Mouse (Mus musculus): ENCODE results near the gene Bptf. TPM values are rescaled to one million over a fixed set of nuclear protein-coding genes. Genes with fewer than 3 reads are reported as not detected.
A peak's percentile ranks its signal among the peaks of the same experiment; 100 is the strongest.

Bptf gene
- polyA plus RNA-seq, 1 experiment from 2014 or later: 32.1 TPM

DNA sequence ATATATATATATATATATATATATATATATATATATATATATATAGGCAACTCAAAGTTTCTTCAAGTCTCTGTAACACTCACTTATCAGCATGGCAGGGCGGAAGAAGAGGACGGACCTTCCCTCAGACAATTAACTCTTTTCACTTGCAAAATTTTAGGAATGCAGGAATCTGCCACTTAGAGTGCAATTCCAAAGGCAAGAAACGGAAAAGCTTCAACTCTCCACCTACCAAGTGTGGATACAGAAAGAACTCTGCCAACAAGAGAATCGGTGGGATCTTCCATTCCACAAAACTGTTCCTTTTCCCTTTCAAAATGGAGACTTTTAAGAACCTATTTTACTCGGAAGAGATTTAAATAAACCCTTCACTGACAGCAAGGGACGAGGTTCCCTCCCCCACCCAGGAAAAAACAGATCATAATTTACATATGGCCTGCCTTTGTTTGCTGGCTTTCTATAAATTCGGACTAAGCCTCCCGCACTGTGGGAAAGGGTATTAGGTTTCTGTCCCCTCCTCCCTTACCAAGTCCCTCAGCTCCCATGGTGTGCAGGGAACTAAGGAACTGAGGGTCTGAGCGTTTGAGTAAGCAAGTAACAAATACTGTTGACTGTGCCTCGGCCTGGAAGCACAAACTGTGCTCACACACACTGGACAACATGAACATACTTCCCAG lies 17.9 kb downstream of the Bptf start:
- no peaks in the 10 kb centered on the region for H3K4me1 ChIP-seq (ENCODE audit: control insufficient read depth, insufficient read depth, low read length)
- H3K9me3 ChIP-seq (replicated peaks; ENCODE audit: control insufficient read depth, low read length): no peaks in the 10 kb centered on the region
- no peak overlapping the region for H3K4me3 ChIP-seq (ENCODE audit: low read depth, low read length)
- no peak overlapping the region for H3K27ac ChIP-seq (replicated peaks; ENCODE audit: low read depth, low read length)
- H3K36me3 ChIP-seq (replicated peaks; ENCODE audit: control insufficient read depth, insufficient read depth, low read depth, low read length): no peaks in the 10 kb centered on the region
- 28% methylated on average over 10 of the region's 10 CpGs for WGBS
- H3K27me3 ChIP-seq (ENCODE audit: control insufficient read depth, insufficient read depth, low read length): no peaks in the 10 kb centered on the region
- H3K4me2 ChIP-seq (ENCODE audit: low read depth, low read length): no peak overlapping the region
- DNase-seq (ENCODE audit: low spot score) (peak; percentile 45), ATAC-seq (replicated peaks; ENCODE audit: insufficient number of reproducible peaks, low FRiP score, low TSS enrichment, low read depth) (no peak)
- H3K9ac ChIP-seq (replicated peaks; ENCODE audit: low read length): no peak overlapping the region

DNA sequence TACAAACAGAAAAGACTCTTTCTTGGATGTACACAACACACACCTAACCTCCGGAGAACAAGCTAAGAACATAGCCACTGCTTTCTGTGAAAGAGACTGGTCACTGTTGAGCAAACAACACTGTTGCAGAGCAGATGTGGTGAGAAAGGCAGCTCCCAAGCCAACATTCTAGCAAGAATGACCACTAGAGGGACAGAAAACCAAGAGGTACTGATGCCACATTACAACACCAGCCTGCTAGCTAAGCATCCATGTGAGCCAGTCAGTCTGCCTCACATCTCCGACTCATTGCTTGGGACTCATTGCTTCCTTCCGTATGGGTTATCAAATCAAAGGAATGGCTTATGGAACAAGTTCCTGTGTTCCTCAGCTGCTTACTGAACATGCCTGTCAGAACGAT lies 18.8 kb downstream of the Bptf start:
- Histone ChIP-seq H3K27me3 (ENCODE audit: control insufficient read depth, insufficient read depth, low read length) (no peaks in the 10 kb centered on the region), H3K4me3 (ENCODE audit: low read depth, low read length) (no peak overlapping the region), H3K27ac (replicated peaks; ENCODE audit: low read depth, low read length) (no peak overlapping the region), H3K9ac (replicated peaks; ENCODE audit: low read length) (no peak overlapping the region), H3K4me1 (ENCODE audit: control insufficient read depth, insufficient read depth, low read length) (no peaks in the 10 kb centered on the region), H3K4me2 (ENCODE audit: low read depth, low read length) (no peak overlapping the region), H3K9me3 (replicated peaks; ENCODE audit: control insufficient read depth, low read length) (no peaks in the 10 kb centered on the region), H3K36me3 (replicated peaks; ENCODE audit: control insufficient read depth, insufficient read depth, low read depth, low read length) (no peaks in the 10 kb centered on the region)
- DNase-seq (ENCODE audit: low spot score): peak; percentile 66
- no peak for ATAC-seq (replicated peaks; ENCODE audit: insufficient number of reproducible peaks, low FRiP score, low TSS enrichment, low read depth)
- WGBS: 62% methylated on average over 4 of the region's 4 CpGs

DNA sequence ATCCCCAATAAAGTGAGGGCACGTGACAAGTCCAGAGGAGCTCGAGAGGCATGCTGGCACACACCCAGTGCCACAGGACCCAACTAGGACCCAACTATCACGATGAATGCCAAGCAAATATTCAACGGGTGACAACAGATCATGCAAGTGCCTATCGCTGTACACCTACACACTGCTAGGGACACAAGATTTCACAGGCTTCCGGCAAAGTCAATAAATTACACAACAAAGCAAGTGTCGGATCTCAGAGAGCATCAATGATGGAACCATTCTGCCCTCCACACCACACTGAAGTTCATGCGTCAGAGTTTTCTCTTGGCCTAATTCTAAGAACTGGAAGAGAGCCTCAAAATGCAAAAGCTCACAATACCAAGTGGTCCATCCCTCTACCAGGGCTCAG lies 22.3 kb downstream of the Bptf start:
- 94% methylated on average over 8 of the region's 8 CpGs for WGBS

DNA sequence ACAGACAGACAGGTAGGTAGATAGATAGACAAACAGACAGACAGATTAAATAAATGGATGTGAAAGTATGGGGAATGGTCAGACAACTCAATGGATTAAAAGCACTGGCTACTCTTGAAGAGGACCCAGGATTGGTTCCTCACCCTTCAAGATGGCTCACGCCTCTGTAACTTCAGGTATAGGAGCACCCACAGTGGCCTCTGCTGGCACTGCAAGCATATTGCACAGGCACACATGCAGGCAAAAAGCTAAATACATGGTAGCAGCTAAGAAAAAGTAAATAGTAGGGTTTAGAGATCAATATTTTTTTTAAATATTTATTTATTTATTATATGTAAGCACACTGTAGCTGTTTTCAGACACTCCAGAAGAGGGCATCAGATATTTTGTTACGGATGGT lies 23.0 kb downstream of the Bptf start:
- Histone ChIP-seq H3K4me2 (ENCODE audit: low read depth, low read length) (no peak overlapping the region), H3K4me1 (ENCODE audit: control insufficient read depth, insufficient read depth, low read length) (no peaks in the 10 kb centered on the region), H3K9ac (replicated peaks; ENCODE audit: low read length) (no peak overlapping the region), H3K27ac (replicated peaks; ENCODE audit: low read depth, low read length) (no peak overlapping the region), H3K27me3 (ENCODE audit: control insufficient read depth, insufficient read depth, low read length) (no peaks in the 10 kb centered on the region), H3K36me3 (replicated peaks; ENCODE audit: control insufficient read depth, insufficient read depth, low read depth, low read length) (no peaks in the 10 kb centered on the region), H3K4me3 (ENCODE audit: low read depth, low read length) (no peak overlapping the region), H3K9me3 (replicated peaks; ENCODE audit: control insufficient read depth, low read length) (no peaks in the 10 kb centered on the region)
- no peak for ATAC-seq (replicated peaks; ENCODE audit: insufficient number of reproducible peaks, low FRiP score, low TSS enrichment, low read depth)
- no peak for DNase-seq (ENCODE audit: low spot score)
- WGBS: 88% methylated on average over 2 of the region's 2 CpGs

More for the DNA sequence above, 22.3 kb downstream of the Bptf start:
- H3K27ac ChIP-seq (replicated peaks; ENCODE audit: low read depth, low read length): no peak overlapping the region
- ATAC-seq (replicated peaks; ENCODE audit: insufficient number of reproducible peaks, low FRiP score, low TSS enrichment, low read depth) (no peak), DNase-seq (ENCODE audit: low spot score) (no peak)
- H3K4me1 ChIP-seq (ENCODE audit: control insufficient read depth, insufficient read depth, low read length): no peaks in the 10 kb centered on the region
- H3K27me3 ChIP-seq (ENCODE audit: control insufficient read depth, insufficient read depth, low read length): no peaks in the 10 kb centered on the region
- no peak overlapping the region for H3K4me3 ChIP-seq (ENCODE audit: low read depth, low read length)
- H3K9ac ChIP-seq (replicated peaks; ENCODE audit: low read length): no peak overlapping the region
- H3K9me3 ChIP-seq (replicated peaks; ENCODE audit: control insufficient read depth, low read length): no peaks in the 10 kb centered on the region
- no peaks in the 10 kb centered on the region for H3K36me3 ChIP-seq (replicated peaks; ENCODE audit: control insufficient read depth, insufficient read depth, low read depth, low read length)
- H3K4me2 ChIP-seq (ENCODE audit: low read depth, low read length): no peak overlapping the region

DNA sequence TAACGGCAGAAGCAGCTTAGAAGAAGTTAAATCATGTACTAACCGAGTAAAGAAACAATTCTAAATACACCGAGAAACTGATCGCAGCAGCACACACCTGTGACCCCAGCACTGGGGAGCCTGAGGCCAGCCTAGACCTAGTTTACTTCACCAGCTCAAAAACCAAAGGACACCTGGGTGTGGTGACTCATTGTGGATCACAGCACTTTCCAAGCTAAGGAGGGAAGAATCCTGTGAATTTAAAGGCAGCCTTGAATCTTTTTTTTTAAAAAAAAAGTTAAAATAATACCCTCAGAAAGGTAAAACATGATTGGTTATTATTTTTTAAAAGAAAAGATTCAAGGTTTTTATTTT lies 24.2 kb downstream of the Bptf start:
- no peak overlapping the region for H3K9ac ChIP-seq (replicated peaks; ENCODE audit: low read length)
- H3K4me2 ChIP-seq (ENCODE audit: low read depth, low read length): no peak overlapping the region
- H3K27me3 ChIP-seq (ENCODE audit: control insufficient read depth, insufficient read depth, low read length): no peaks in the 10 kb centered on the region
- no peak for DNase-seq (ENCODE audit: low spot score)
- no peak overlapping the region for H3K27ac ChIP-seq (replicated peaks; ENCODE audit: low read depth, low read length)
- ATAC-seq (replicated peaks; ENCODE audit: insufficient number of reproducible peaks, low FRiP score, low TSS enrichment, low read depth): no peak
- no peaks in the 10 kb centered on the region for H3K4me1 ChIP-seq (ENCODE audit: control insufficient read depth, insufficient read depth, low read length)
- H3K9me3 ChIP-seq (replicated peaks; ENCODE audit: control insufficient read depth, low read length): no peaks in the 10 kb centered on the region
- no peak overlapping the region for H3K4me3 ChIP-seq (ENCODE audit: low read depth, low read length)
- 83% methylated on average over 4 of the region's 4 CpGs for WGBS
- H3K36me3 ChIP-seq (replicated peaks; ENCODE audit: control insufficient read depth, insufficient read depth, low read depth, low read length): no peaks in the 10 kb centered on the region

DNA sequence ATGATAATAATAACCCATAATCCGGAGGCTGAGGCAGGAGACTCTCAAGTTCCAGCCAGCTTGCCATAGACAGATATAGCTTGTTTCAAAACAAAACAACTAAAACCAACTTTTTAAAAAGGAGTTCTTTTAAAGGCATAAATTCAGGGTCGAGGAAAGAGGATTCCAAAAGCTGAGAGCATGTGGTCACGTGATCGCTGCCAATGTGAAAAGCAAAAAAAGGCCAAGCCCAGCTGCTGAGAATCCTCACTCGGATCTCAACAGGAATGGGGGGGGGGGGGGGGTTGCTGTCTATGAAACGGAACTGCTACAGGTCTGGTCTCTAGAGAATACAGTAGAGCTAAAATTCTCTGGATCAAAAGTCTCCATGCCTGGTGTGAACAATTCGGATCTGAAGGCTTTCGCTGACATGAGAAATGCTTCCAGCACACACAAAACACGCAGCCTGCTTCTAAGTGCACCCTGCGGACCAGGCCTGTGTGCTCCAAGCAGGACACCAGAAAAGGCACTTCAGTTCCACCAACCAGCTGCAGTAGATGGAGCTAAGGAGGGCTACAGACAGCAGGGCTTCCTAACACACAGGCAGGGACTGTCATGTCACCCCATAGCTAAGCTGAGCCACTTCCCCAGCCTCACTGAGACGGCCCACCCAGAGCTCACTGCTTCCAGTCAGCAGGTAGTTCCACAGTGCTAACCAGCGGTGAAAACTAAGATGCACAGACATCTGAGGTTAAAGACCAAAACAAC lies 24.8 kb downstream of the Bptf start:
- no peak overlapping the region for H3K27ac ChIP-seq (replicated peaks; ENCODE audit: low read depth, low read length)

DNA sequence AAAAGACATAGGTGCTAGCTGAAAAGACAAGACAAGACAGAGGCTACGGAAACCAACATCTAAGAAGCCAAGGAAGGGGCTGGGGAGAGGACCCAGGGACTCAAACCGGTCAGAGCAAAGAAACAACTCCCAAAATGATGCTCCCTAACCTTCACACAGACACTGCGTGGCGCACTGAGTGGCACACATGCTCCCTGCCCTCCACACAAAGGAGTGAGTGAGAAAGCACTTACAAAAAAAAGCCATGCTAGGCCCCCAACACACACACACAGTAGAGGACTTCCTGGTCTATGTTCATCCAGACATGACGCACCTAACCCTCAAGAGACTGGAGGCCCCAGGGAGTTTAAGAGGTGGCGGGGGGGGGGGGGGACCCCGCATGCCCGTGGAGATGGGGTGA lies 25.5 kb downstream of the Bptf start:
- Histone ChIP-seq H3K4me1 (ENCODE audit: control insufficient read depth, insufficient read depth, low read length) (no peaks in the 10 kb centered on the region), H3K4me3 (ENCODE audit: low read depth, low read length) (no peak overlapping the region), H3K27me3 (ENCODE audit: control insufficient read depth, insufficient read depth, low read length) (no peaks in the 10 kb centered on the region), H3K36me3 (replicated peaks; ENCODE audit: control insufficient read depth, insufficient read depth, low read depth, low read length) (no peaks in the 10 kb centered on the region), H3K9ac (replicated peaks; ENCODE audit: low read length) (no peak overlapping the region), H3K27ac (replicated peaks; ENCODE audit: low read depth, low read length) (no peak overlapping the region), H3K9me3 (replicated peaks; ENCODE audit: control insufficient read depth, low read length) (no peaks in the 10 kb centered on the region), H3K4me2 (ENCODE audit: low read depth, low read length) (no peak overlapping the region)
- DNase-seq (ENCODE audit: low spot score) (no peak), ATAC-seq (replicated peaks; ENCODE audit: insufficient number of reproducible peaks, low FRiP score, low TSS enrichment, low read depth) (no peak)
- 89% methylated on average over 8 of the region's 8 CpGs for WGBS

More for the DNA sequence above, 24.8 kb downstream of the Bptf start:
- 78% methylated on average over 12 of the region's 12 CpGs for WGBS
- Histone ChIP-seq H3K4me3 (ENCODE audit: low read depth, low read length) (no peak overlapping the region), H3K9ac (replicated peaks; ENCODE audit: low read length) (no peak overlapping the region), H3K4me2 (ENCODE audit: low read depth, low read length) (no peak overlapping the region), H3K9me3 (replicated peaks; ENCODE audit: control insufficient read depth, low read length) (no peaks in the 10 kb centered on the region), H3K27me3 (ENCODE audit: control insufficient read depth, insufficient read depth, low read length) (no peaks in the 10 kb centered on the region), H3K4me1 (ENCODE audit: control insufficient read depth, insufficient read depth, low read length) (no peaks in the 10 kb centered on the region), H3K36me3 (replicated peaks; ENCODE audit: control insufficient read depth, insufficient read depth, low read depth, low read length) (no peaks in the 10 kb centered on the region)
- no peak for ATAC-seq (replicated peaks; ENCODE audit: insufficient number of reproducible peaks, low FRiP score, low TSS enrichment, low read depth)
- no peak for DNase-seq (ENCODE audit: low spot score)

DNA sequence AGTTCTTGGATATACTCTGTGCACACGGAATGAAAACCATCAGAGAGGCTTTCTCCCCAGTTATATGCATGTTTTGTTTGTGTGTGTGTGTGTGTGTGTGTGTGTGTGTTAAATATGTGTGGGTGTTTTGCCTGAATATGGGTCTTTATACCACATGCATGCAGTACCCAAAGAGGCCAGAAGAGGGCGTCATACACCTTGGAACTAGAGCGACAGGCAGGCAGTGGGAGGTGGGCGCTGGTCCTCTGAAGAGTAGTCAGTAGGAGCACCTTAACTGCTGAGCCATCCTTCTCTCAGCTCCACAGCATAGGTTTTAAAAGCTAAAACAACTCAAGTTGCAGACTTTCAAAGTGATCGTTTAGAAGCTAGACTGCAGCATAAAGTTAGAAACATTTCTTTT lies 26.7 kb downstream of the Bptf start:
- no peak overlapping the region for H3K4me2 ChIP-seq (ENCODE audit: low read depth, low read length)
- DNase-seq (ENCODE audit: low spot score) (peak; percentile 65), ATAC-seq (replicated peaks; ENCODE audit: insufficient number of reproducible peaks, low FRiP score, low TSS enrichment, low read depth) (no peak)
- H3K9ac ChIP-seq (replicated peaks; ENCODE audit: low read length): no peak overlapping the region
- H3K4me3 ChIP-seq (ENCODE audit: low read depth, low read length): no peak overlapping the region
- no peaks in the 10 kb centered on the region for H3K27me3 ChIP-seq (ENCODE audit: control insufficient read depth, insufficient read depth, low read length)
- no peaks in the 10 kb centered on the region for H3K36me3 ChIP-seq (replicated peaks; ENCODE audit: control insufficient read depth, insufficient read depth, low read depth, low read length)
- WGBS: 55% methylated on average over 5 of the region's 5 CpGs
- H3K27ac ChIP-seq (replicated peaks; ENCODE audit: low read depth, low read length): no peak overlapping the region
- H3K4me1 ChIP-seq (ENCODE audit: control insufficient read depth, insufficient read depth, low read length): no peaks in the 10 kb centered on the region
- no peaks in the 10 kb centered on the region for H3K9me3 ChIP-seq (replicated peaks; ENCODE audit: control insufficient read depth, low read length)
